Mouse (Mus musculus) intestine, embryonic 15.5 days (tissue): Measurements from ENCODE around the gene Pde4dip. TPM values are rescaled to one million over a fixed set of nuclear protein-coding genes. Genes with fewer than 3 reads are reported as not detected.

Experiments
- ATAC-seq: fragments of 200-750 bp; cut with Nextera tagmentation; 2 replicates; pipeline ENCODE4 v1.8.0; 2017; ENCODE audit warnings: moderate TSS enrichment, moderate library complexity
- H3K27ac ChIP-seq: fragments of 300-500 bp; sonication (generic); 2 replicates; pipeline ENCODE4 v1.5.1; 2015; ENCODE audit warnings: mild to moderate bottlenecking, inconsistent platforms
- H3K27me3 ChIP-seq: fragments of 300-500 bp; sonication (generic); replicated peaks from 2 replicates; pipeline ENCODE4 v1.6.1; 2015; ENCODE audit warnings: inconsistent platforms
- H3K36me3 ChIP-seq: fragments of 300-500 bp; sonication (generic); 2 replicates; pipeline ENCODE4 v1.6.1; 2015; ENCODE audit warnings: inconsistent platforms
- H3K4me1 ChIP-seq: fragments of 300-500 bp; sonication (generic); replicated peaks from 2 replicates; pipeline ENCODE4 v1.6.1; 2015; ENCODE audit warnings: inconsistent platforms
- H3K4me2 ChIP-seq: fragments of 300-500 bp; sonication (generic); replicated peaks from 2 replicates; pipeline ENCODE4 v1.6.1; 2015; ENCODE audit warnings: mild to moderate bottlenecking, inconsistent platforms
- H3K4me3 ChIP-seq: fragments of 300-500 bp; sonication (generic); replicated peaks from 2 replicates; pipeline ENCODE4 v1.5.1; 2015; ENCODE audit warnings: inconsistent platforms
- H3K9ac ChIP-seq: fragments of 300-500 bp; sonication (generic); 2 replicates; pipeline ENCODE4 v1.6.1; 2015; ENCODE audit warnings: inconsistent platforms
- H3K9me3 ChIP-seq: fragments of 300-500 bp; sonication (generic); 2 replicates; pipeline ENCODE4 v1.6.1; 2016; ENCODE audit warnings: inconsistent platforms
- WGBS: fragments of 180-500 bp; shearing (Covaris S2); methylation state at CpG from one replicate; pipeline ENCODE4 v1.1.7; 2015; 5-methylcytosine and 5-hydroxymethylcytosine counted together
- polyA plus RNA-seq: library from polyadenylated mRNA; unstranded; fragments of >200 nt; fragmentation: Nextera tagmentation; extraction: Ambion mirVana; gene quantifications from 2 replicates; pipeline ENCODE4 v1.2.1, GENCODE M21; 2015

Pde4dip gene
- polyA plus RNA-seq, 1 experiment from 2014 or later: 23.8 TPM

GRCm38 (mm10) chr3:97686372-97687117, 202.0 kb downstream of the Pde4dip start:
- no peak for ATAC-seq
- Histone ChIP-seq H3K4me1 (peaks cover 18% of the 10 kb centered on the region), H3K9ac (no peak overlapping the region), H3K9me3 (no peaks in the 10 kb centered on the region), H3K4me3 (no peak overlapping the region), H3K27ac (no peak overlapping the region), H3K36me3 (no peaks in the 10 kb centered on the region), H3K4me2 (no peak overlapping the region), H3K27me3 (no peaks in the 10 kb centered on the region)
- 80% methylated on average over 4 of the region's 4 CpGs for WGBS

- Histone ChIP-seq H3K4me2 (peak overlapping the region; percentile 37; the same call in 1 of the 2 replicates), H3K9ac (no peak overlapping the region), H3K9me3 (no peaks in the 10 kb centered on the region), H3K4me1 (peaks cover 16% of the 10 kb centered on the region), H3K27ac (peak overlapping the region; percentile 44; the same call in 1 of the 2 replicates), H3K27me3 (no peaks in the 10 kb centered on the region), H3K36me3 (no peaks in the 10 kb centered on the region), H3K4me3 (no peak overlapping the region)
- 6% methylated on average over 16 of the region's 16 CpGs for WGBS
- ATAC-seq: peak; percentile 85
Measured at GRCm38 (mm10) chr3:97683560-97684195, 204.8 kb downstream of the Pde4dip start.

- H3K4me1 ChIP-seq: peaks cover 16% of the 10 kb centered on the region
- no peaks in the 10 kb centered on the region for H3K36me3 ChIP-seq
- H3K4me3 ChIP-seq: peak overlapping the region; percentile 38
- peak overlapping the region; percentile 75 for H3K4me2 ChIP-seq
- no peaks in the 10 kb centered on the region for H3K9me3 ChIP-seq
- H3K27me3 ChIP-seq: no peaks in the 10 kb centered on the region
- no peak overlapping the region for H3K9ac ChIP-seq
- no peak for ATAC-seq
- H3K27ac ChIP-seq: no peak overlapping the region
- WGBS: 28% methylated on average over 5 of the region's 5 CpGs
Measured at GRCm38 (mm10) chr3:97682576-97682975, 205.9 kb downstream of the Pde4dip start.

GRCm38 (mm10) chr3:97682159-97682502, 206.4 kb downstream of the Pde4dip start:
- H3K27ac ChIP-seq: no peak overlapping the region
- no peaks in the 10 kb centered on the region for H3K9me3 ChIP-seq
- ATAC-seq: 0 out of 2 replicates have a peak, but pooled peaks have one; percentile 10
- no peaks in the 10 kb centered on the region for H3K36me3 ChIP-seq
- H3K4me3 ChIP-seq: peak overlapping the region; percentile 38
- peak overlapping the region; percentile 18; the same call in 1 of the 2 replicates for H3K9ac ChIP-seq
- H3K4me1 ChIP-seq: peaks cover 16% of the 10 kb centered on the region
- WGBS: 2% methylated on average over 11 of the region's 11 CpGs
- H3K27me3 ChIP-seq: no peaks in the 10 kb centered on the region
- H3K4me2 ChIP-seq: peak overlapping the region; percentile 75

- Histone ChIP-seq H3K27ac (no peak overlapping the region), H3K9ac (peak overlapping the region; percentile 18), H3K27me3 (no peaks in the 10 kb centered on the region), H3K9me3 (no peaks in the 10 kb centered on the region), H3K4me2 (peak overlapping the region; percentile 75), H3K36me3 (no peaks in the 10 kb centered on the region), H3K4me3 (peak overlapping the region; percentile 38), H3K4me1 (peaks cover 16% of the 10 kb centered on the region)
- WGBS: 4% methylated on average over 33 of the region's 33 CpGs
- ATAC-seq: peak; percentile 65
Measured at GRCm38 (mm10) chr3:97681321-97682158, 207.0 kb downstream of the Pde4dip start.

- Histone ChIP-seq H3K4me3 (peak overlapping the region; percentile 38), H3K36me3 (no peaks in the 10 kb centered on the region), H3K27me3 (no peaks in the 10 kb centered on the region), H3K9me3 (no peaks in the 10 kb centered on the region), H3K27ac (no peak overlapping the region), H3K9ac (peak overlapping the region; percentile 15), H3K4me2 (peak overlapping the region; percentile 75), H3K4me1 (peaks cover 16% of the 10 kb centered on the region)
- ATAC-seq: peak; percentile 57
- WGBS: 5% methylated on average over 28 of the region's 28 CpGs
Measured at GRCm38 (mm10) chr3:97680631-97681320, 207.7 kb downstream of the Pde4dip start.

- no peak overlapping the region for H3K4me2 ChIP-seq
- peaks cover 10% of the 10 kb centered on the region for H3K4me1 ChIP-seq
- H3K9me3 ChIP-seq: no peaks in the 10 kb centered on the region
- no peaks in the 10 kb centered on the region for H3K27me3 ChIP-seq
- 95% methylated on average over 3 of the region's 3 CpGs for WGBS
- ATAC-seq: no peak
- no peak overlapping the region for H3K27ac ChIP-seq
- H3K4me3 ChIP-seq: no peak overlapping the region
- H3K9ac ChIP-seq: no peak overlapping the region
- H3K36me3 ChIP-seq: no peaks in the 10 kb centered on the region
Measured at GRCm38 (mm10) chr3:97678416-97678815, 210.1 kb downstream of the Pde4dip start.

GRCm38 (mm10) chr3:97676126-97676525, 212.4 kb downstream of the Pde4dip start:
- H3K36me3 ChIP-seq: no peaks in the 10 kb centered on the region
- no peak for ATAC-seq
- H3K4me3 ChIP-seq: no peak overlapping the region
- H3K4me2 ChIP-seq: no peak overlapping the region
- H3K4me1 ChIP-seq: 0 out of 2 replicates have a peak, but pooled peaks cover 3% of the 10 kb centered on the region
- H3K9me3 ChIP-seq: no peaks in the 10 kb centered on the region
- no peaks in the 10 kb centered on the region for H3K27me3 ChIP-seq
- 91% methylated on average over 3 of the region's 3 CpGs for WGBS
- no peak overlapping the region for H3K9ac ChIP-seq
- no peak overlapping the region for H3K27ac ChIP-seq

GRCm38 (mm10) chr3:97674644-97675110, 213.8 kb downstream of the Pde4dip start, which contains the start of gene Gm17651:
Gene Gm17651, minus strand, starts transcription at chr3:97674694.
- no peak within 1 kb of the TSS for H3K4me2 ChIP-seq
- ATAC-seq: no peak
- no peak within 1 kb of the TSS for H3K4me3 ChIP-seq
- no peaks in the 10 kb centered on the region for H3K9me3 ChIP-seq
- WGBS: 89% methylated on average over 7 of the region's 7 CpGs
- H3K27me3 ChIP-seq: no peaks in the 10 kb centered on the region
- H3K9ac ChIP-seq: no peak within 1 kb of the TSS
- H3K36me3 ChIP-seq: 0 out of 2 replicates have a peak, but pooled peaks cover 3% of the 10 kb centered on the region
- no peak within 1 kb of the TSS for H3K27ac ChIP-seq
- no peaks in the 10 kb centered on the region for H3K4me1 ChIP-seq

GRCm38 (mm10) chr3:97667093-97667675, 221.3 kb downstream of the Pde4dip start:
- H3K9ac ChIP-seq: no peak overlapping the region
- no peak overlapping the region for H3K27ac ChIP-seq
- no peak overlapping the region for H3K4me3 ChIP-seq
- ATAC-seq: no peak
- H3K27me3 ChIP-seq: no peaks in the 10 kb centered on the region
- H3K36me3 ChIP-seq: peaks cover 14% of the 10 kb centered on the region
- H3K4me1 ChIP-seq: no peaks in the 10 kb centered on the region
- no peak overlapping the region for H3K4me2 ChIP-seq
- no peaks in the 10 kb centered on the region for H3K9me3 ChIP-seq
- 64% methylated on average over 14 of the region's 14 CpGs for WGBS

GRCm38 (mm10) chr3:97666154-97666553, 222.4 kb downstream of the Pde4dip start:
- Histone ChIP-seq H3K36me3 (peaks cover 15% of the 10 kb centered on the region), H3K4me3 (no peak overlapping the region), H3K27me3 (no peaks in the 10 kb centered on the region), H3K9me3 (no peaks in the 10 kb centered on the region), H3K9ac (no peak overlapping the region), H3K27ac (no peak overlapping the region), H3K4me2 (no peak overlapping the region), H3K4me1 (no peaks in the 10 kb centered on the region)
- 55% methylated on average over 8 of the region's 8 CpGs for WGBS
- no peak for ATAC-seq
